Mouse (Mus musculus) heart, adult 2 months (tissue): ENCODE results near the gene Col25a1. TPM values are rescaled to one million over a fixed set of nuclear protein-coding genes. Genes with fewer than 3 reads are reported as not detected.
A peak's percentile ranks its signal among the peaks of the same experiment; 100 is the strongest.

Source experiments
- DNase-seq, 2 experiments: peaks; one replicate each; pipeline ENCODE4 v3.0.0; 2021
- H3K27ac ChIP-seq: fragments of 200-600 bp; 2 replicates; pipeline ENCODE4 v1.8.1; 2022
- H3K27me3 ChIP-seq: fragments of 200-500 bp; 2 replicates; pipeline ENCODE4 v1.6.1; 2012; ENCODE audit warnings: mild to moderate bottlenecking, low read length, inconsistent platforms, mixed read lengths; ENCODE audit not compliant: control insufficient read depth, insufficient read depth
- H3K36me3 ChIP-seq: fragments of 200-500 bp; 2 replicates; pipeline ENCODE4 v1.6.1; 2012; ENCODE audit warnings: low read length, inconsistent platforms; ENCODE audit not compliant: control insufficient read depth, insufficient read depth
- H3K4me1 ChIP-seq: fragments of 200-500 bp; 2 replicates; pipeline ENCODE4 v1.6.1; 2011; ENCODE audit warnings: low read length; ENCODE audit not compliant: control insufficient read depth, insufficient read depth
- H3K4me3 ChIP-seq: fragments of 200-600 bp; 2 replicates; pipeline ENCODE4 v1.8.1; 2022
- H3K79me2 ChIP-seq: fragments of 200-500 bp; replicated peaks from 2 replicates; pipeline ENCODE4 v1.6.1; 2012; ENCODE audit warnings: mild to moderate bottlenecking, inconsistent platforms, low read length, moderate library complexity, mixed read lengths; ENCODE audit not compliant: control insufficient read depth, insufficient read depth
- H3K9ac ChIP-seq: fragments of 200-500 bp; 2 replicates; pipeline ENCODE4 v1.6.1; 2012; ENCODE audit warnings: low read depth, mild to moderate bottlenecking, control low read depth, inconsistent platforms, low read length, mixed read lengths
- CTCF ChIP-seq: fragments of 200-600 bp; IDR thresholded peaks from 2 replicates; pipeline ENCODE4 v1.8.1; 2022; ENCODE audit warnings: antibody characterized with exemption, mild to moderate bottlenecking, moderate library complexity
- EP300 ChIP-seq: fragments of 200-500 bp; IDR thresholded peaks from 2 replicates; pipeline ENCODE4 v1.6.1; 2011; ENCODE audit warnings: low read depth, low read length, control low read depth; ENCODE audit not compliant: insufficient read depth
- POLR2A ChIP-seq: fragments of 200-500 bp; IDR thresholded peaks from 2 replicates; pipeline ENCODE4 v1.6.1; 2011; ENCODE audit warnings: mild to moderate bottlenecking, low read depth, low read length, control low read depth; ENCODE audit not compliant: insufficient read depth
- WGBS: fragments of 180-500 bp; shearing (Covaris S2); methylation state at CpG from one replicate; pipeline ENCODE4 v1.1.7; 2018; 5-methylcytosine and 5-hydroxymethylcytosine counted together
- intact Hi-C: fragments of 180-260 bp; cut with DNase I; formaldehyde crosslinking; loops from one replicate; pipeline ENCODE4 v1.15.1; 2025
- long read RNA-seq: library from polyadenylated mRNA; stranded (forward); transcript quantifications from one replicate; pipeline ENCODE4 v2.0.0, GENCODE M21; 2021
- polyA plus RNA-seq: library from polyadenylated mRNA; depleted of rRNA; stranded (reverse); fragments of >200 nt; gene quantifications from 2 replicates; pipeline ENCODE4 v1.2.3, GENCODE M21; 2012; rRNA removed
- total RNA-seq, 2 experiments: library from RNA; stranded (reverse); gene quantifications; 2 replicates each; pipeline ENCODE4 v1.2.3; 2021

The Col25a1 gene
- total RNA-seq: under 1 TPM; 0.21 to 0.39 TPM
- polyA plus RNA-seq: 0.10 and 0.15 TPM in 2 replicates
- long read RNA-seq: 0 reads

GRCm38 (mm10) chr3:130131201-130131600, at the start of gene Col25a1:
TSS of gene Col25a1 (plus strand) at chr3:130131501.
- WGBS: 89% methylated on average over 8 of the region's 8 CpGs

GRCm38 (mm10) chr3:130083312-130083711, 48.0 kb upstream of the Col25a1 start:
- TF ChIP-seq CTCF (no peak), EP300 (no peak), POLR2A (no peak)
- Histone ChIP-seq H3K4me1 (no peaks in the 10 kb centered on the region), H3K27me3 (no peaks in the 10 kb centered on the region), H3K79me2 (no peaks in the 10 kb centered on the region), H3K9ac (no peak overlapping the region), H3K36me3 (no peaks in the 10 kb centered on the region), H3K27ac (no peak overlapping the region), H3K4me3 (no peak overlapping the region)
- DNase-seq: no peak
- intact Hi-C loops: no loop called here
- 40% methylated on average over 2 of the region's 2 CpGs for WGBS

More at GRCm38 (mm10) chr3:130131201-130131600, at the start of gene Col25a1:
- DNase-seq: no peak
- no peaks in the 10 kb centered on the region for H3K36me3 ChIP-seq
- H3K27me3 ChIP-seq: no peaks in the 10 kb centered on the region
- no peak within 1 kb of the TSS for H3K27ac ChIP-seq
- intact Hi-C loops: no loop called here
- no peaks in the 10 kb centered on the region for H3K79me2 ChIP-seq
- H3K9ac ChIP-seq: no peak within 1 kb of the TSS
- no peak within 1 kb of the TSS for H3K4me3 ChIP-seq
- TF ChIP-seq POLR2A (no peak), CTCF (no peak), EP300 (no peak)
- H3K4me1 ChIP-seq: no peaks in the 10 kb centered on the region

- Histone ChIP-seq H3K4me1 (no peaks in the 10 kb centered on the region), H3K27me3 (no peaks in the 10 kb centered on the region), H3K4me3 (no peak overlapping the region), H3K36me3 (no peaks in the 10 kb centered on the region), H3K27ac (no peak overlapping the region), H3K9ac (no peak overlapping the region), H3K79me2 (no peaks in the 10 kb centered on the region)
- intact Hi-C loops: no loop called here
- DNase-seq: peak; percentile 43 to 44
- 36% methylated on average over 13 of the region's 13 CpGs for WGBS
- no peak for TF ChIP-seq CTCF
- TF ChIP-seq EP300: no peak
- no peak for TF ChIP-seq POLR2A
These were observed 44.8 kb upstream of the Col25a1 start for GRCm38 (mm10) chr3:130086372-130087080.

- no peak overlapping the region for H3K9ac ChIP-seq
- H3K4me1 ChIP-seq: no peaks in the 10 kb centered on the region
- no peak overlapping the region for H3K27ac ChIP-seq
- DNase-seq: no peak
- TF ChIP-seq CTCF (no peak), EP300 (no peak)
- intact Hi-C loops: no loop called here
- H3K36me3 ChIP-seq: no peaks in the 10 kb centered on the region
- WGBS: 88% methylated on average over 9 of the region's 9 CpGs
- H3K27me3 ChIP-seq: no peaks in the 10 kb centered on the region
- H3K79me2 ChIP-seq: no peaks in the 10 kb centered on the region
- no peak overlapping the region for H3K4me3 ChIP-seq
These were observed 43.8 kb upstream of the Col25a1 start for GRCm38 (mm10) chr3:130087466-130087865.

- intact Hi-C loops: no loop called here
- DNase-seq: no peak
- Histone ChIP-seq H3K4me3 (no peak overlapping the region), H3K27ac (no peak overlapping the region), H3K9ac (no peak overlapping the region), H3K27me3 (no peaks in the 10 kb centered on the region), H3K79me2 (no peaks in the 10 kb centered on the region), H3K36me3 (no peaks in the 10 kb centered on the region), H3K4me1 (no peaks in the 10 kb centered on the region)
- TF ChIP-seq POLR2A: no peak
- no peak for TF ChIP-seq CTCF
- 85% methylated on average over 9 of the region's 9 CpGs for WGBS
These were observed 42.6 kb upstream of the Col25a1 start for GRCm38 (mm10) chr3:130088654-130089053.

- H3K36me3 ChIP-seq: no peaks in the 10 kb centered on the region
- no peak for DNase-seq
- 54% methylated on average over 9 of the region's 9 CpGs for WGBS
- no peak overlapping the region for H3K4me3 ChIP-seq
- TF ChIP-seq EP300 (no peak), CTCF (no peak), POLR2A (no peak)
- H3K4me1 ChIP-seq: no peaks in the 10 kb centered on the region
- H3K9ac ChIP-seq: no peak overlapping the region
- intact Hi-C loops: no loop called here
- H3K79me2 ChIP-seq: no peaks in the 10 kb centered on the region
- no peak overlapping the region for H3K27ac ChIP-seq
- H3K27me3 ChIP-seq: no peaks in the 10 kb centered on the region
These were observed 40.8 kb upstream of the Col25a1 start for GRCm38 (mm10) chr3:130090460-130090859.
